Mouse (Mus musculus) lung, adult 2 months (tissue): Measurements from ENCODE around the gene Arhgap30.

Experiments
- CTCF ChIP-seq: fragments of 200-500 bp; IDR thresholded peaks from 2 replicates; pipeline ENCODE4 v1.5.1; 2011; ENCODE audit warnings: mild to moderate bottlenecking, low read length, control low read depth; ENCODE audit not compliant: insufficient read depth
- POLR2A ChIP-seq: fragments of 200-500 bp; IDR thresholded peaks from 2 replicates; pipeline ENCODE4 v1.6.1; 2011; ENCODE audit warnings: low read depth, mild to moderate bottlenecking, control low read depth, low read length, borderline replicate concordance; ENCODE audit errors: extremely low read depth

- TF ChIP-seq CTCF = no peak
- no peak for TF ChIP-seq POLR2A
Observed at GRCm38 (mm10) chr1:171358421-171358820, 30.3 kb upstream of the Arhgap30 start.
